Mouse (Mus musculus): ENCODE measurements around the gene Usp3.

The Usp3 gene

GRCm38 (mm10) chr9:66506011-66506410 lies 86.9 kb downstream of the Usp3 start:
- DNase-seq: no peak

- no peak for DNase-seq
These were observed 87.6 kb downstream of the Usp3 start for GRCm38 (mm10) chr9:66505141-66505917.

GRCm38 (mm10) chr9:66504518-66504917 lies 88.4 kb downstream of the Usp3 start:
- no peak for DNase-seq

GRCm38 (mm10) chr9:66503879-66504411 lies 89.0 kb downstream of the Usp3 start:
- no peak for DNase-seq

- DNase-seq: no peak
These were observed 91.7 kb downstream of the Usp3 start for GRCm38 (mm10) chr9:66501248-66501647.

GRCm38 (mm10) chr9:66493992-66494391 lies 99.0 kb downstream of the Usp3 start:
- no peak for DNase-seq

GRCm38 (mm10) chr9:66492361-66492760 lies 100.6 kb downstream of the Usp3 start:
- DNase-seq: no peak

- DNase-seq: no peak
These were observed 104.2 kb downstream of the Usp3 start for GRCm38 (mm10) chr9:66488786-66489185.

- no peak for DNase-seq
These were observed 109.5 kb downstream of the Usp3 start for GRCm38 (mm10) chr9:66483429-66483828.

GRCm38 (mm10) chr9:66477785-66478184 lies 115.2 kb downstream of the Usp3 start:
- DNase-seq: no peak

GRCm38 (mm10) chr9:66465087-66465486 lies 127.9 kb downstream of the Usp3 start:
- DNase-seq: peak; percentile 9
